Mouse (Mus musculus): ENCODE data around the gene Filip1. TPM values are rescaled to one million over a fixed set of nuclear protein-coding genes. Genes with fewer than 3 reads are reported as not detected.

Filip1 gene
- polyA plus RNA-seq, 1 experiment: 0.92 TPM

DNA sequence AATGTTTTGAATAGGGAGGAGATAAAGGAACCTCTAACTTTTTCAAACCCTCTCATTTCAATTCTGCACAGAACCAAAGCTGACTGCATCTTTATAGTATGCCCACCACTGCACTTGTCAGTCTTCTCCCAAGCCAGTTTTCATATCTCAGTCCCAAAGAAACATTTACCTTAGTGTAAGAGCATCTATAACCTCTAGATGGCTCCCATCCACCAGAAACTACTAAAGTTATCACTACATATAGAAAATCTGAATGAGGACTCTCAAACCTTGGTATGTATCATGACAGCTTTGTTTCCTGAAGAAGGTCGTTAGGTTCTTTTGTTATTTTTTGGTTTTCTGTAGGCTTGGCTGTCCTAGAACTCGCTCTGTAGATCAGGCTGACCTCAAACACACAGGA, 233.3 kb downstream of the Filip1 start:
- WGBS: 53% methylated on average over 2 of the region's 2 CpGs

DNA sequence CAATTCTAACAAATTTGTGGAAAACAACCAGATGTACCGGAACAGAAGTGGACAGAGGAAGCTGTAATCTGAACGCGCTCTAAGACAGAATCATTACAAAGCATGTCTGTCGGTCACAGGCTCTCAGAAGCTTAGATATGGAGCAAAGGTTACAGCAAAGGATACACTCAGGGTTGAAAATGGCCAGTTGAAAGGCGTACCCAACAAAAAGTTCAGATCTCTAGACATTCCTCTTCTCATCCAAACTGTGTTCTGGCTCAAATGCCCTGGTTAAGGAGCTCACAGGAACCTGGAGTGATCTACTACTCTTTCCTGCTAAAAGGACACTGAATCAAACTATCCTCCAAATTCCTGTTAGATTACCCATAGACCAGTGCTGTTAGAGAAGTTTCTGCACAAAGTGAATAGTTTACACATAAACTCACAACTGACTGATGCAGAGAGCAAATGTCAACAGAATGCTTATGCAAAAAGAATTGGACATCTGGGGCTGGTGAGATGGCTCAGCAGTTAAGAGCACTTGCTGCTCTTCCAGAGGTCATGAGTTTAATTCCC, 245.6 kb downstream of the Filip1 start:
- TF ChIP-seq CTCF (IDR thresholded peaks at IDR 0.05; ENCODE audit: control insufficient read depth, insufficient read depth, low read length): no peak
- TF ChIP-seq POLR2A (IDR thresholded peaks at IDR 0.05; ENCODE audit: borderline replicate concordance, control insufficient read depth, low read depth, low read length): no peak
- Histone ChIP-seq H3K27ac (ENCODE audit: control insufficient read depth, insufficient read depth, low read depth, low read length, poor library complexity) (no peak overlapping the region), H3K4me1 (ENCODE audit: control insufficient read depth, insufficient read depth, low read length) (no peaks in the 10 kb centered on the region; the same call in 1 of the 2 replicates), H3K4me3 (replicated peaks; ENCODE audit: control insufficient read depth, low read depth, low read length) (no peak overlapping the region)
- 85% methylated on average over 5 of the region's 5 CpGs for WGBS

More for the DNA sequence above, 233.3 kb downstream of the Filip1 start:
- H3K4me1 ChIP-seq (ENCODE audit: control insufficient read depth, insufficient read depth, low read length): no peaks in the 10 kb centered on the region
- H3K4me3 ChIP-seq (replicated peaks; ENCODE audit: control insufficient read depth, low read depth, low read length): no peak overlapping the region
- no peak overlapping the region for H3K27ac ChIP-seq (ENCODE audit: control insufficient read depth, insufficient read depth, low read depth, low read length, poor library complexity)
- TF ChIP-seq CTCF (IDR thresholded peaks at IDR 0.05; ENCODE audit: control insufficient read depth, insufficient read depth, low read length) (no peak), POLR2A (IDR thresholded peaks at IDR 0.05; ENCODE audit: borderline replicate concordance, control insufficient read depth, low read depth, low read length) (no peak)

DNA sequence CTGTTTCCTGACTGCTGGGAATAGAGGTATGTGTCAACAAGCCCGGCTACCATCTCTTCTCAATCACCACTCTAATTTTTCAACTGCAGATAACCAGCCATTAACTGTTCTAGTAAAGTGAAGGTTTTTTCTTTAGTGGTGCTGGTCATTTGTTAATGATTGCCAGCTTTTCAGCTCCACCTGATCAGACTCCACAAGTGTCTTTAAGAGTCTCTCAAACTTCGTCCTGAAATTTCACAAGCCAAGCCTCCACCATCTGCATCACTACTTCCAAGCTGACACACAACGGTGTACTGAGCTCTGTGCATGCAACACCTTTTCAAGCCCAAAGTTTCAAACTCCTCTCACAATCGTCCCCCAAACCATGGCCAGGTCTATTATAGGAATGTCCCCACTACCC, 247.3 kb downstream of the Filip1 start:
- 84% methylated on average over 4 of the region's 4 CpGs for WGBS
- H3K4me1 ChIP-seq (ENCODE audit: control insufficient read depth, insufficient read depth, low read length): no peaks in the 10 kb centered on the region; the same call in 1 of the 2 replicates
- TF ChIP-seq CTCF (IDR thresholded peaks at IDR 0.05; ENCODE audit: control insufficient read depth, insufficient read depth, low read length): no peak
- H3K27ac ChIP-seq (ENCODE audit: control insufficient read depth, insufficient read depth, low read depth, low read length, poor library complexity): no peak overlapping the region
- H3K4me3 ChIP-seq (replicated peaks; ENCODE audit: control insufficient read depth, low read depth, low read length): no peak overlapping the region

Other genes with a start within 250 kb of the Filip1 start
- gene Tmem30a, start 219.3 kb downstream of the Filip1 start, polyA plus RNA-seq (2011; ENCODE audit: insufficient read depth, insufficient read length, low replicate concordance, missing spikeins): 13.1 and 19.3 TPM in 2 replicates
- gene Senp6, start 54.1 kb upstream of the Filip1 start, polyA plus RNA-seq (2011; ENCODE audit: insufficient read depth, insufficient read length, low replicate concordance, missing spikeins): 23.4 and 43.4 TPM in 2 replicates
- 7.4 and 16.4 TPM in 2 replicates for gene Myo6, start 152.2 kb upstream of the Filip1 start, polyA plus RNA-seq (2011; ENCODE audit: insufficient read depth, insufficient read length, low replicate concordance, missing spikeins)

Measured in bone marrow, adult 2 months (tissue).